Mouse (Mus musculus) ES-Bruce4 (cell line): ENCODE measurements around the gene Hddc2. TPM values are rescaled to one million over a fixed set of nuclear protein-coding genes. Genes with fewer than 3 reads are reported as not detected.

Source experiments
- H3K27ac ChIP-seq: 2 replicates; pipeline ENCODE4 v1.5.1; 2012; ENCODE audit warnings: low read length, inconsistent platforms; ENCODE audit not compliant: insufficient read depth
- H3K27me3 ChIP-seq: 2 replicates; pipeline ENCODE4 v1.6.1; 2012; ENCODE audit warnings: mild to moderate bottlenecking, low read length, inconsistent platforms; ENCODE audit not compliant: control insufficient read depth, poor library complexity, insufficient read depth, severe bottlenecking
- H3K36me3 ChIP-seq: 2 replicates; pipeline ENCODE4 v1.6.1; 2012; ENCODE audit warnings: inconsistent platforms, mild to moderate bottlenecking, low read length, moderate library complexity; ENCODE audit not compliant: control insufficient read depth, poor library complexity, insufficient read depth, severe bottlenecking
- H3K4me1 ChIP-seq: one replicate; pipeline ENCODE4 v1.8.1; 2011; ENCODE audit warnings: low read length; ENCODE audit not compliant: control insufficient read depth, insufficient read depth
- H3K4me3 ChIP-seq: 2 replicates; pipeline ENCODE4 v1.5.1; 2011; ENCODE audit warnings: low read depth, mild to moderate bottlenecking, low read length
- H3K9ac ChIP-seq: 2 replicates; pipeline ENCODE4 v1.6.1; 2012; ENCODE audit warnings: low read depth, mild to moderate bottlenecking, inconsistent platforms; ENCODE audit not compliant: poor library complexity, severe bottlenecking
- H3K9me3 ChIP-seq: replicated peaks from 2 replicates; pipeline ENCODE4 v1.6.1; 2012; ENCODE audit warnings: mild to moderate bottlenecking, low read length, inconsistent platforms; ENCODE audit not compliant: control insufficient read depth, poor library complexity, insufficient read depth, severe bottlenecking
- CTCF ChIP-seq: IDR thresholded peaks from one replicate; pipeline ENCODE4 v1.8.1; 2011; ENCODE audit warnings: low read depth, low read length
- EP300 ChIP-seq: IDR thresholded peaks from 2 replicates; pipeline ENCODE4 v1.6.1; 2011; ENCODE audit warnings: low read depth, low read length; ENCODE audit not compliant: insufficient read depth
- POLR2A ChIP-seq: IDR thresholded peaks from one replicate; pipeline ENCODE4 v1.8.1; 2011; ENCODE audit warnings: low read length; ENCODE audit not compliant: insufficient read depth
- polyA plus RNA-seq: library from polyadenylated mRNA; stranded (reverse); fragments of >200 nt; gene quantifications from 2 replicates; pipeline ENCODE4 v1.2.4, GENCODE M21; 2011; ENCODE audit warnings: low read depth; ENCODE audit not compliant: missing spikeins, insufficient read depth, insufficient read length

Hddc2 gene
- polyA plus RNA-seq, result 35.6 and 38.5 TPM in 2 replicates

DNA sequence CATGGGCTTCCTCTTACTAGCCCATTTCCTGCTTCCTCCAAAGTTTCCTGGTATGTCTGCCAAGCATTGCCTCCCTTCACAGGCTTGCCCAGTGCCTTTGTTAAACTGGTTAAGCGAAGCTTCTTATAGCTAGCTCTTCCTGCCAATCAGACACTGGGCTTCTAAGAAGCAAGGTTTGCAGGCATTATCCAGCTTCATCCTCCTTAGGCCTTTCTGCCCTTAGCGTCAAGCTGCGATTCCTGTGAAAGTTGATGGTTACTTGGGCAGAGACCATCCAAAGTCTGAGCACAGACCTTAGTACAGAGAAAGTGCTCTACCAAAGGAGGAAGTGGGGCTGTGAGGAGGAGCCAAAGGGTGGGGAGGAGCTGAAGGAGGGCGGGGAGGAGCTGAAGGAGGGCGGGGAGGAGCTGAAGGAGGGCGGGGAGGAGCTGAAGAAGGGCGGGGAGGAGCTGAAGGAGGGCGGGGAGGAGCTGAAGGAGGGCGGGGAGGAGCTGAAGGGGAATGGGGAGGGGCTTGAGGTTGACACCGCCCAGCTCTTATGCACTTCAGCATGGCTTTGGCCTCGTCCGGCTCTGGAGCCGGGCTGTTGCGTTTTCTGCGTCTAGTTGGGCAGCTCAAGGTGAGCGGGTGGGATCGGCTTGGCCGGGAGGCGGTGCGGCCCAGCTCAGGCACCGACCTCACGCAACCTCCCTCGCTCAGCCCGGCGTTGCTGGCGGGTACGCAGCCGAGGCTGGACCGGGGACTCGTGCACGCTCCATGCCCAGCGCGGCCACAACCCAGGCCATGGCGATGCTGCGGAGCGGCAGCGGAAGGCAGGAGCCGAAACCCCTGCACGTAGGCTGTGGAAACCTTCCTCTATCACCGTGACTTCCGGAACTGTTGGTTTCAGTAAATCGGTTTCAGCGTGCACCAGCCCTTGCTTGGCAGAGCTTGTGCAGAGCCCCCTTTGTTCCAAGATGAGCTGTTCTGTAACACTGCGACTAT lies at the start of gene Hddc2:
Gene Hddc2, plus strand, starts transcription at position 519 of the 984 bp plus-strand sequence.
- TF ChIP-seq POLR2A, result peak; percentile 79
- TF ChIP-seq CTCF, result no peak
- 0 out of 2 replicates have a peak, but pooled peaks have one; percentile 27 for TF ChIP-seq EP300
- Histone ChIP-seq H3K36me3 (peaks cover 3% of the 10 kb centered on the region; the same call in 1 of the 2 replicates), H3K9me3 (no peaks in the 10 kb centered on the region)

DNA sequence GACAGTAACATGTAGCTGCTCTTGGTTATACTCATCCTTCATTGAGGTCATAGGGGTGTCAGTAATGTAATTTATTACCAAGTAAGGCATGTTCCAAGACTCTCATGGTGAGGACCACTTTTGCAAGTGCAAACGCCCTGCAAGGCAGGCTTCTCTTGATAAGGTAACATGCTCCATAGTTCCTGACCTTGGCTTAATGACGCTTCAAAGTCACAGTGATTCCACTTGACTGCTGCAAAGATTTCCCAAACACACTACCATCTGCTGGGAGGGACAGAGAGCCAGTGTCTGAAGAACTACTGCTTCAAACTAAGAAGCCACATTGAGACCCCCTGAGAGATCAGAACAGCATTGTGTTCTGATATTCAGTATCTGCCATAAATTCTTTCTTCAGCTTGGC lies 40.4 kb upstream of the Hddc2 start:
- no peak for TF ChIP-seq POLR2A
- no peak for TF ChIP-seq EP300
- no peak for TF ChIP-seq CTCF
- Histone ChIP-seq H3K4me3 (no peak overlapping the region), H3K27me3 (no peaks in the 10 kb centered on the region), H3K9ac (no peak overlapping the region), H3K36me3 (no peaks in the 10 kb centered on the region), H3K27ac (no peak overlapping the region), H3K9me3 (no peaks in the 10 kb centered on the region), H3K4me1 (no peaks in the 10 kb centered on the region)

More for the DNA sequence above, at the start of gene Hddc2:
- no peaks in the 10 kb centered on the region for H3K27me3 ChIP-seq
- H3K9ac ChIP-seq, result peak within 1 kb of the TSS; percentile 37
- no peaks in the 10 kb centered on the region for H3K4me1 ChIP-seq
- peak within 1 kb of the TSS; percentile 38; the same call in 1 of the 2 replicates for H3K27ac ChIP-seq
- peak within 1 kb of the TSS; percentile 78 for H3K4me3 ChIP-seq

DNA sequence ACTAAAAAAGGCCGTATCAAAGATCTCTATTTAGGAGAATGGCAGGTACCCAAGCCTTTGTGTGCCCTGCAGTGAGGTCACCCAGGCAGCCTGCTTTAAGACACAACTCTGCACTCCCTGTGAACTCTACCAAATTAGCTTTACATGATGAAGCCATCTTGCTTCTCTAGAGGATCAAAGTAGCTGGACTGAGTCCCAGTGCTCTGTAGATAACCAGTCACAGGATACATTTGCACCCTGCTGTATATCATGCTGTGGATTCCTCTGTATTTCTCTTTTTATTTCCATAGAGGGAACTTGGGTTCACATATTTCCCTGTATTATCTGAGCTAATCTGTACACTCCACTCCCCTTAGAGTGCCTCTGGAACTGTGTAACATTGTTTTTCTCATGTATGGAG lies 40.0 kb upstream of the Hddc2 start:
- Histone ChIP-seq H3K9me3 (no peaks in the 10 kb centered on the region), H3K27ac (no peak overlapping the region), H3K36me3 (no peaks in the 10 kb centered on the region), H3K4me3 (no peak overlapping the region), H3K27me3 (no peaks in the 10 kb centered on the region), H3K9ac (no peak overlapping the region), H3K4me1 (no peaks in the 10 kb centered on the region)
- TF ChIP-seq POLR2A (no peak), CTCF (no peak), EP300 (no peak)

DNA sequence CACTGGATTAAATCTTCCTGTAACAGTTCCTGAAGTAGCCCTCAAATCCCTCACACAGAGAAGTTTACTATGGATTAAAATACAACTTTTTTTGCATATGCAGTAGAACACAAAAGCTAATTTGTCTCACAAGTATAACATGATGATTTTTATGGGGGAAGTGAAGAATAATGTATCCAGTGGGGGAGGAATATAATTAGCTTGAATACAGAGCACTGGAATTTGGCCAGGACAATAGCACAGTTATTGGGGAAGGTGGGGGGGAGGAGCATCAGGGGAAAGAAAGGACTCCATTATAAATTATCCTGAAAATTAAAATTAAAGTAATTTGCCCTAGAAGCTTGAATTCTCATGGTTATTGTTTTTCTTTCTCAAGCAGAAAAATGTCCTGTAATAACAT lies 25.4 kb upstream of the Hddc2 start:
- Histone ChIP-seq H3K9ac (no peak overlapping the region), H3K9me3 (no peaks in the 10 kb centered on the region), H3K27me3 (no peaks in the 10 kb centered on the region), H3K4me1 (no peaks in the 10 kb centered on the region), H3K4me3 (no peak overlapping the region), H3K27ac (no peak overlapping the region), H3K36me3 (no peaks in the 10 kb centered on the region)
- TF ChIP-seq CTCF (no peak), POLR2A (no peak)

DNA sequence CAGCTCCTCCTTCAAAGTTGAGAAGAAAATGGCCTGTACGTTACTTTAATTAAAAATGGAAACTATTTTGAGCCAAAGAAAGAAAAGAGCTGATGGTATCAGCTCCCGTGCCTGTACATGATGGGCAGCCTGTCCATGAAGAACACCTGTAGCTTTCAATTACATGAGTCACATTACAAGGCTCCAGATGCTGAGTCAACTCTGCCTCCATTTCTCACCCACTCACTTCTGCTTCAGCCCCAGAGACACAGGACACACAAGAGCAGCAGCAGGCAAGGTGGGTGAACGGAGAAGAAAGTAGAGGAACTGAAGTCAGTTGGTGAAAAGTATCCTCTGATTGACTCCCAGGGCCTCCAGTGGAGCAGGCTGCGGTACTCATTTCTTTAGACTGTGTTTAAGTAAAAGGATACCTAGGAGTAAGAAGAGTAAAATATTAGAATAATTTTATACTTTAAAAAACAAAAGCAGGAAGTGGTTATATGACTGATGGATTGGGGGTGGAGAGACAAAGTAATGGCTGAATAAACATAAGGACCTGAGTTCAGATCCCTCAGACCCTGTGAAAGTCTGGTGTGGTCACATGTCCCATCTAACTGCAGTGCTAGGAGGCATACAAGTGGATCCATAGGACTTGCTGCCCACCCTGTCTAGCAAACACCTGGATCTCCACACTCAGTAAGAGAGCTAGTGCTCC lies 24.3 kb upstream of the Hddc2 start:
- TF ChIP-seq CTCF (no peak), POLR2A (no peak), EP300 (no peak)
- H3K36me3 ChIP-seq, result no peaks in the 10 kb centered on the region
- H3K4me1 ChIP-seq, result no peaks in the 10 kb centered on the region
- H3K9ac ChIP-seq, result no peak overlapping the region
- H3K4me3 ChIP-seq, result no peak overlapping the region
- no peak overlapping the region for H3K27ac ChIP-seq
- H3K27me3 ChIP-seq, result no peaks in the 10 kb centered on the region
- H3K9me3 ChIP-seq, result no peaks in the 10 kb centered on the region

DNA sequence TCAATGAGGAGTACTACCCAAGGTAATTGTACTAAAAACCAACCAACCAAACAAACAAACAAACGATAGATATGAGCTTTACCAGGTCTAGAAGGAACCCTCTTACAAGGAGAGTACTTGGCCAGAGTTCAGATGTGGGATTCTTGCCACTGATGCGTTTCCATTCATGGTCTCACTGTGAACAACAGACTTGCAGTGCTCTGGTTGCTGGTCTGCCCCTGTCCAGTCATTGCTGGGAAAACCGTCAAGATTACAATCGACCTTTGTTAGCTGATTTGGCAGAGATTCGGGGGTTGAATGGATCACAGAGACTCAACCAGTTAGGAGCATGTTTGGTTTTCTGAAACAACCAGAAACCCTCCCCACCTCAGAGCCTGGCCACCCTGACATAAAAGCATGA lies 17.5 kb upstream of the Hddc2 start:
- TF ChIP-seq EP300 (no peak), POLR2A (no peak), CTCF (no peak)
- Histone ChIP-seq H3K27ac (no peak overlapping the region), H3K9ac (no peak overlapping the region), H3K9me3 (no peaks in the 10 kb centered on the region), H3K36me3 (no peaks in the 10 kb centered on the region), H3K27me3 (no peaks in the 10 kb centered on the region), H3K4me1 (no peaks in the 10 kb centered on the region), H3K4me3 (no peak overlapping the region)
